Mouse (Mus musculus) intestine, embryonic 14.5 days (tissue): Measurements from ENCODE around the gene Por. TPM values are rescaled to one million over a fixed set of nuclear protein-coding genes. Genes with fewer than 3 reads are reported as not detected.
A peak's percentile ranks its signal among the peaks of the same experiment; 100 is the strongest.

Experiments
- ATAC-seq: fragments of 200-750 bp; cut with Nextera tagmentation; replicated peaks from 2 replicates; pipeline ENCODE4 v1.8.0; 2017; ENCODE audit warnings: low read depth, moderate number of reproducible peaks, moderate TSS enrichment, moderate library complexity; ENCODE audit not compliant: low FRiP score, low TSS enrichment
- DNase-seq: peaks from one replicate; pipeline ENCODE4 v3.0.0-alpha.2; 2018; ENCODE audit warnings: low spot score
- H3K27ac ChIP-seq: fragments of 300-500 bp; sonication (generic); 2 replicates; pipeline ENCODE4 v1.5.1; 2014; ENCODE audit warnings: low read depth, mild to moderate bottlenecking, control low read depth
- H3K27me3 ChIP-seq: fragments of 300-500 bp; sonication (generic); replicated peaks from 2 replicates; pipeline ENCODE4 v1.6.1; 2014; ENCODE audit warnings: low read length, control low read depth; ENCODE audit not compliant: control insufficient read depth, insufficient read depth
- H3K36me3 ChIP-seq: fragments of 300-500 bp; sonication (generic); 2 replicates; pipeline ENCODE4 v1.6.1; 2014; ENCODE audit warnings: low read length, control low read depth; ENCODE audit not compliant: control insufficient read depth, insufficient read depth
- H3K4me1 ChIP-seq: fragments of 300-500 bp; sonication (generic); replicated peaks from 2 replicates; pipeline ENCODE4 v1.6.1; 2014; ENCODE audit warnings: low read length, control low read depth, mixed read lengths; ENCODE audit not compliant: control insufficient read depth, insufficient read depth
- H3K4me2 ChIP-seq: fragments of 300-500 bp; sonication (generic); 2 replicates; pipeline ENCODE4 v1.6.1; 2014; ENCODE audit warnings: low read length
- H3K4me3 ChIP-seq: fragments of 300-500 bp; sonication (generic); 2 replicates; pipeline ENCODE4 v1.5.1; 2014; ENCODE audit warnings: low read depth, low read length, control low read depth, mixed read lengths
- H3K9ac ChIP-seq: fragments of 300-500 bp; sonication (generic); 2 replicates; pipeline ENCODE4 v1.6.1; 2014; ENCODE audit warnings: mild to moderate bottlenecking, low read length
- H3K9me3 ChIP-seq: fragments of 300-500 bp; sonication (generic); 2 replicates; pipeline ENCODE4 v1.6.1; 2016; ENCODE audit warnings: low read length, control low read depth; ENCODE audit not compliant: control insufficient read depth
- WGBS: fragments of 180-500 bp; shearing (Covaris S2); extraction: QIAGEN DNeasy Blood & Tissue Kit; methylation state at CpG from one replicate; pipeline ENCODE4 v1.1.7; 2014; 5-methylcytosine and 5-hydroxymethylcytosine counted together
- polyA plus RNA-seq: library from polyadenylated mRNA; unstranded; fragments of >200 nt; fragmentation: Nextera tagmentation; extraction: Ambion mirVana; gene quantifications from 2 replicates; pipeline ENCODE4 v1.2.1, GENCODE M21; 2014

Por gene
- polyA plus RNA-seq, 1 experiment from 2014 or later, result 66.5 TPM

DNA sequence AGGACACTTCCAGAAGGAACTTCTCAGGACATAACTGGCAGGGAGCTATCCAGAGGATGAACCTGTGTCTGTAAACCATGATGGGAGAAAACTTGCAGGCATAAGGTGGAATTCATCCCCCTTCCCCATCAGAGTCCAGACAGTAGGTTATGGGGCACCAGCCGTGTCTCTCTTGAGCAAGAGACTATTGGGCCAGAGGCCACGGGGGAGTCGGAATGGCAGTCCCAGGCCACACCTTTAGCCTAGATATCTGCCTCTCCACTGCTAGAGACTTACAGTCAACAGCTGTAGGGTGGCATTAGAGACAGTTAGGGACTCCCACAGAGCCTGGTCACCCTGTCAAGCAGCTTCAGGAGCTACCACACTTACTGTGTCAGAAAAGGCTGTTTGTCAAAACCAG, 92.0 kb downstream of the Por start:
- no peak overlapping the region for H3K4me2 ChIP-seq
- H3K27ac ChIP-seq, result no peak overlapping the region
- H3K4me3 ChIP-seq, result no peak overlapping the region
- H3K27me3 ChIP-seq, result no peaks in the 10 kb centered on the region
- H3K4me1 ChIP-seq, result no peaks in the 10 kb centered on the region
- DNase-seq (no peak), ATAC-seq (no peak)
- 77% methylated on average over 3 of the region's 3 CpGs for WGBS
- H3K36me3 ChIP-seq, result no peaks in the 10 kb centered on the region
- no peak overlapping the region for H3K9ac ChIP-seq
- H3K9me3 ChIP-seq, result no peaks in the 10 kb centered on the region

DNA sequence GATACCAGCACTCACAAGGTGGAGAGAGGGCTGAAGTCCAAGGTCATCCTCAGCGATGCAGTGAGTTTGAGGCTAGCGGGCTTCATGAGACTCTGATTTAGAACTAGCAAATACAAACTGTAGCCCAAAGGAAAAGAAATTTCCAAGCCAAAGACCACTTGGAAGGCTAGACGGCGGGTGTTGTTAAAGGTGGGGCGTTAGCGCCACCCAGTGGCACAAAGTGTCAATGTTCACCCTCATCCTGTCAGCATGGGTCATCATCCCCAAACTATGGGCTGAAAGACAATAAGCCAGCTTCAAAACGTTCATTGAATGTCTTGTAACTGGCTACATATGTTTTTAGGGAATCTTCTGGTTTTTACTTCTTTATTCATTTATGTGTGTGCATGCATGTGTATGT, 93.7 kb downstream of the Por start:
- no peaks in the 10 kb centered on the region for H3K9me3 ChIP-seq
- peak; percentile 91 for DNase-seq
- H3K4me1 ChIP-seq, result no peaks in the 10 kb centered on the region
- WGBS, result 3% methylated on average over 7 of the region's 7 CpGs
- H3K27me3 ChIP-seq, result no peaks in the 10 kb centered on the region
- H3K36me3 ChIP-seq, result no peaks in the 10 kb centered on the region
- ATAC-seq, result no peak
- no peak overlapping the region for H3K9ac ChIP-seq
- H3K4me3 ChIP-seq, result no peak overlapping the region
- H3K4me2 ChIP-seq, result no peak overlapping the region
- H3K27ac ChIP-seq, result no peak overlapping the region

DNA sequence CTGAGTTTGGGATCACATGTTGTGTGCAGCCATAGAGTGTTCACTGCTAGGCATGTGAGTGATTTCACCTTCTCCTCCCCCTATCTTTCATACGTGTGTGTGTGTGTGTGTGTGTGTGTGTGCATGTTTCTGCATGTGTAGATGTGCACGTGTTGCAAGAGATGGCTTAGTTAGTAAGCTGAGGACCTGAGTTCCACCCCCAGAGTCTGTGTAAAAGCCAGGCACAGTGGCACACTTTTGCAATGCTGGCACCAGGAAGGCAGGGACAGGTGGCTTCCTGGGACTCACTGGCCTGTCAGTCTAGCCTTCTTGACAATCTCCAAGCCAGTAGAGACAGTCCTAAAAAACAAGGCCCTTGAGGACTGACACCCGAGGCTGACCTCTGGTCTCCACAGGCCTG, 95.1 kb downstream of the Por start:
- Histone ChIP-seq H3K27me3 (no peaks in the 10 kb centered on the region), H3K9me3 (no peaks in the 10 kb centered on the region), H3K4me3 (no peak overlapping the region), H3K4me1 (no peaks in the 10 kb centered on the region), H3K4me2 (no peak overlapping the region), H3K9ac (no peak overlapping the region), H3K27ac (no peak overlapping the region), H3K36me3 (no peaks in the 10 kb centered on the region)
- WGBS, result 60% methylated on average over 3 of the region's 3 CpGs
- ATAC-seq (no peak), DNase-seq (no peak)

DNA sequence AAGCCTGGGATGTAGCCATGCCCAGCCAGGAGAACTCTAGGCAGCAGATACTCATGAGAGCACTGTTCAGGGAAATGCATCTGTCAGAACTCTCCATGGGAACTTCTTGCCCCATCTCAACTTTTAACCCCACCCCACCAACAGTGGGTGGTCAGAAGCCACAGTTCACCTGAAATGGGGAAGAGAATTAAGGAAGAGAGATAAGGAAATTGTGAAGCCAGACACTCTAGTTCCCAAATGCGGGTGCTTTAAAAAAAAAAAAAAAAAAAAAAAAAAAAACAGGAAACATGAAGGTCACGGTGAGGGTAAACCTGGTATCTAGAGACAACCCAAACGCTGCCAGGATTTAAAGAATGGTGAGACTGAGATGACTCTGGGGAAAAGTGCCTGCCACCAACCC, 102.7 kb downstream of the Por start:
- DNase-seq, result no peak
- H3K9me3 ChIP-seq, result no peaks in the 10 kb centered on the region
- no peaks in the 10 kb centered on the region for H3K36me3 ChIP-seq
- WGBS, result 45% methylated on average over 3 of the region's 3 CpGs
- no peak for ATAC-seq
- H3K27ac ChIP-seq, result no peak overlapping the region
- no peak overlapping the region for H3K9ac ChIP-seq
- H3K4me2 ChIP-seq, result no peak overlapping the region
- H3K27me3 ChIP-seq, result no peaks in the 10 kb centered on the region
- no peaks in the 10 kb centered on the region for H3K4me1 ChIP-seq
- no peak overlapping the region for H3K4me3 ChIP-seq

DNA sequence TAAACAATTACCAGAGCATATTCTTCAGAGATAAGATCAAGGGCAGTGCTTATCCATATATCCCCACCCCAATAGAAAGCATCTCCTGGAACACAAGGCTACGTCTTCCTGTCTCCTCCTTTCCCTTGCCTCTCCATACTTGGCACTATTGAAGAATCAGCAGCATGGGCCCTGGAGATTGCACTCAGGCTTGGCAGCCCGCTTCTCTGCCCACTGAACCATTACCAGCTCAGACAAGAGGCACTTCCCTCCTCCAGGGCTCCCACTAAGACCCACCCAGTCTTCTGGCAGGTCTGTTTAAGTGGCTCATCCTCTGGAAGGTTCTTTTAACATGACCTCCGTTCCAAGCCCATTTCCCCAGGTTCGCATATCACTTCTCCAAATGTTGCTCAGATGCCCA, 106.7 kb downstream of the Por start:
- DNase-seq (no peak), ATAC-seq (no peak)
- Histone ChIP-seq H3K4me3 (no peak overlapping the region), H3K9me3 (no peaks in the 10 kb centered on the region), H3K9ac (no peak overlapping the region), H3K4me1 (peaks cover 15% of the 10 kb centered on the region), H3K27ac (no peak overlapping the region), H3K27me3 (no peaks in the 10 kb centered on the region), H3K4me2 (no peak overlapping the region), H3K36me3 (no peaks in the 10 kb centered on the region)
- WGBS, result 76% methylated on average over 4 of the region's 4 CpGs

DNA sequence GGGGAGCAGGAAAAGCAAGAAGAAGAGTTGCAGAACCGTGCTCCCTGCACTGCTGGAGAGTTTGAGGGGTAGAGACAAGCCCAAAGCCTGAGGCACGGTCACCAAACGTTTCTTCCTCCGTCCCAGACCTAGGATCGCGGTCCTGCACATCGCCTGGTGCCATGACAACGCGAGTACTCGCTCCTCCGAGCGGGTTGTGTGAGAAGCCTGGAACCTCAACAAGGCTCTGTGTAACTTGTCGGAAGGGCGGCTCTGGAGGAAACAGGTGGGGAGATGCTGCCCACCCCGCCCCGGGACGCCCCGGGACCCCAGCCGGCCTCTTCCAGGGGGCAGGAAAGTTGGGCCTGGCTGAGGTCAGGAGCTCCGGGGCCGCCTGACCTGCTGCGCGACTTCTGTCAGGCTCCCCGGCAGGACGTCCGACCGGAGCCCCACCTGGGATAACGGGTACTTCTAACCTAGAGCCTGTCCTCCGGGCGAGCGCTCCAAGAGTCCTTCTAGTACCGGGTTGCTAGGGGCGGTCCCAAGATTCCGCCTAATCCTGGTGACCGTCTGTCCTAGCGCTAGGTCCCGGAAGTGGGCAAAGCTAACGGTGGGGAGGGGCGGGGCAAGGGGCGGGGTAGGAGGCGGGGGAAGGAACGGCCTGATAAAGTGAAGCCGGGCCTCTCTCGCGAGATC, 108.1 kb downstream of the Por start, which contains the start of gene Styxl1:
TSS of gene Styxl1 (minus strand) at position 590 of the 675 bp plus-strand sequence.
- H3K9ac ChIP-seq, result peak within 1 kb of the TSS; percentile 94
- no peak for DNase-seq
- WGBS, result under 1% methylated on average over 45 of the region's 45 CpGs
- H3K4me1 ChIP-seq, result peaks cover 15% of the 10 kb centered on the region
- peak within 1 kb of the TSS; percentile 87 for H3K4me3 ChIP-seq
- H3K9me3 ChIP-seq, result no peaks in the 10 kb centered on the region
- no peaks in the 10 kb centered on the region for H3K27me3 ChIP-seq
- H3K36me3 ChIP-seq, result peaks cover 5% of the 10 kb centered on the region
- peak within 1 kb of the TSS; percentile 83 for H3K27ac ChIP-seq
- peak within 1 kb of the TSS; percentile 84 for H3K4me2 ChIP-seq
- ATAC-seq, result peak; percentile 92

DNA sequence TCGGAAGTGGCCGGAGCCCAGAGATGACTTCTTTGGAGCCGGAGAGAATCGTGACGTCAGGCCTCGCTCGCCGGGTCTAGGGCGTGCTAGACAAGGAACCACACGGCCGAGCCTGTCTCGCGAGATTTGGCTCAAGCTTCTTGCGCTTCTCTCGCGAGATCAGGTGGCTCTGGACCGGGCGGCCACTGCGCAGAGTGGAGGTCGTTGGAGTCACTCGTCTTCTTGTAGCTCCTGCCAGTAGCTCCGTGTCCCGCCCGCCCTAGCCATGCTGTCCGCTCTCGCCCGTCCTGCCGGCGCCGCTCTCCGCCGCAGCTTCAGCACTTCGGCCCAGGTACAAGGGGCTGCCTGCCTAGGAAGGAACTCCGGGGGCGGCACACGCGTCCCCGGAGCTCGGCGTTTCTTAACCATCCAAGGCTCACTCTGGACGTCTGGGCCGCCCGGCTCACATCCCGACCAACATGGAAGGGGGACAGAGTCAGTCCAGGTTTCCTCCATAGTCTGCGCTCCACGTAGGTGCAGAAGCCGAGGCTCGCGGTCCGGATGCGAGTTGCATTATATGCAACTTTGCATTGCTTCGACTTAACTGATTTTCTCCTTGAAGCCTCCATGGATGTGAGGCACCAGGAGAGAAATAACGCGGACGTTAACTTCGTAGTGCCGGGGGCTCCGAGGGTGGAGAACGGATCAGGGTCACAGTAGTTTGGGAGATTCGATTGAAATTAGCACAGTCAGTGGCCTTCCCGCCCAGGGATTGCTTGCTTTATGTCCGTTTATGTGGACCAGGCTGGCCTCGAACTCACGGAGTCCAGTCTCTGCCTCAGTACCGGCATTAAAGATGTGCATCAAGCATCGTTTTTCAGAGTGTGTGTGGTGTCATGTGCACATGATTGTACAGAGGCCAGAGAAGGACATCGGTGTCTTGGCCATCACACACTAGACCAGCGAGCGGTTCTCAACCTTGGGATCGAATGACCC, 108.9 kb downstream of the Por start, which contains the start of gene Mdh2:
TSS of gene Mdh2 (plus strand) at position 10 of the 975 bp plus-strand sequence.
- 1% methylated on average over 70 of the region's 70 CpGs for WGBS
- H3K27me3 ChIP-seq, result no peaks in the 10 kb centered on the region
- peak; percentile 97 for ATAC-seq

DNA sequence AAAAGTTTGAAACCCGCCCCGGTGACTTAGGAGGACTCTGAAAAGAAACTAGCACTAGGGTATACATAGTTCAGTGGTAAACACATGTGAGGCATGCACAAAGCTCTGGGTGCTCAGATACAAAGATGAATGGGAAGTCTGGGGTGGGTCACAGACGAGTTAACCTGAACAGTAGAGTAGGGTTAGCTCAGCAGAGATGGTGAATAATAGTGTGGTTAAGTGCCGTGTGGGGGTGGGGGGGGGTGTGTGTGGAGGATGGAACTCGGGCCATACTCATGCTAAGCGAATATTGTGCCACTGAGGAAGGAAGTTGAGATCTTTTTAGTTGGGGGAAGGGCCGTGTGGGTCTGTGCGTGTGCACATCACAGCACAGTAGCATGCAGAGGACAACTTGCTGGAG, 110.5 kb downstream of the Por start:
- Histone ChIP-seq H3K27ac (no peak overlapping the region), H3K4me3 (no peak overlapping the region), H3K4me1 (peaks cover 15% of the 10 kb centered on the region), H3K9ac (no peak overlapping the region), H3K9me3 (no peaks in the 10 kb centered on the region), H3K36me3 (peaks cover 28% of the 10 kb centered on the region), H3K27me3 (no peaks in the 10 kb centered on the region), H3K4me2 (no peak overlapping the region)
- ATAC-seq (no peak), DNase-seq (no peak)
- WGBS, result 85% methylated on average over 8 of the region's 8 CpGs

More for the DNA sequence above, 108.9 kb downstream of the Por start, which contains the start of gene Mdh2:
- Histone ChIP-seq H3K36me3 (peaks cover 13% of the 10 kb centered on the region), H3K27ac (peak within 1 kb of the TSS; percentile 83), H3K9ac (peak within 1 kb of the TSS; percentile 94), H3K9me3 (no peaks in the 10 kb centered on the region), H3K4me2 (peak within 1 kb of the TSS; percentile 84), H3K4me1 (peaks cover 15% of the 10 kb centered on the region), H3K4me3 (peak within 1 kb of the TSS; percentile 87)
- DNase-seq, result peak; percentile 99
